Mouse (Mus musculus): ENCODE data around the gene Gm29427. TPM values are rescaled to one million over a fixed set of nuclear protein-coding genes. Genes with fewer than 3 reads are reported as not detected.

The Gm29427 gene
- polyA plus RNA-seq, 1 experiment from 2014 or later = not detected

- H3K4me1 ChIP-seq (ENCODE audit: control insufficient read depth, insufficient read depth, low read length) = no peaks in the 10 kb centered on the region
- H3K4me3 ChIP-seq (ENCODE audit: low read depth, low read length) = no peak overlapping the region
- H3K36me3 ChIP-seq (ENCODE audit: control insufficient read depth, insufficient read depth, low read length) = no peaks in the 10 kb centered on the region
- H3K27me3 ChIP-seq (ENCODE audit: control insufficient read depth, insufficient read depth, low read length) = no peaks in the 10 kb centered on the region
- H3K9me3 ChIP-seq (ENCODE audit: control insufficient read depth, low read length) = no peaks in the 10 kb centered on the region
- H3K9ac ChIP-seq (ENCODE audit: low read length) = no peak overlapping the region
- WGBS = 87% methylated on average over 2 of the region's 2 CpGs
- H3K4me2 ChIP-seq (ENCODE audit: low read depth, severe bottlenecking) = no peak overlapping the region
- no peak for DNase-seq (ENCODE audit: low spot score)
- no peak overlapping the region for H3K27ac ChIP-seq (replicated peaks; ENCODE audit: low read depth, low read length)
- no peak for ATAC-seq (ENCODE audit: insufficient number of reproducible peaks, low FRiP score, low TSS enrichment, low read depth)
These were observed 28.6 kb upstream of the Gm29427 start for GRCm38 (mm10) chr1:130744217-130744616.

- no peak for DNase-seq (ENCODE audit: low spot score)
- Histone ChIP-seq H3K27me3 (ENCODE audit: control insufficient read depth, insufficient read depth, low read length) (no peaks in the 10 kb centered on the region), H3K4me3 (ENCODE audit: low read depth, low read length) (no peak overlapping the region)
These were observed 28.2 kb upstream of the Gm29427 start for GRCm38 (mm10) chr1:130743775-130744174.

GRCm38 (mm10) chr1:130742201-130742600, 26.6 kb upstream of the Gm29427 start:
- no peak for ATAC-seq (ENCODE audit: insufficient number of reproducible peaks, low FRiP score, low TSS enrichment, low read depth)

More at GRCm38 (mm10) chr1:130743775-130744174, 28.2 kb upstream of the Gm29427 start:
- Histone ChIP-seq H3K4me2 (ENCODE audit: low read depth, severe bottlenecking) (no peak overlapping the region), H3K9ac (ENCODE audit: low read length) (no peak overlapping the region), H3K4me1 (ENCODE audit: control insufficient read depth, insufficient read depth, low read length) (no peaks in the 10 kb centered on the region), H3K27ac (replicated peaks; ENCODE audit: low read depth, low read length) (no peak overlapping the region), H3K9me3 (ENCODE audit: control insufficient read depth, low read length) (no peaks in the 10 kb centered on the region), H3K36me3 (ENCODE audit: control insufficient read depth, insufficient read depth, low read length) (no peaks in the 10 kb centered on the region)
- 90% methylated on average over 1 of the region's 1 CpGs for WGBS
- no peak for ATAC-seq (ENCODE audit: insufficient number of reproducible peaks, low FRiP score, low TSS enrichment, low read depth)

GRCm38 (mm10) chr1:130740781-130741720, 25.5 kb upstream of the Gm29427 start:
- ATAC-seq (ENCODE audit: insufficient number of reproducible peaks, low FRiP score, low TSS enrichment, low read depth) (no peak), DNase-seq (ENCODE audit: low spot score) (no peak)
- H3K4me3 ChIP-seq (ENCODE audit: low read depth, low read length) = no peak overlapping the region
- H3K4me2 ChIP-seq (ENCODE audit: low read depth, severe bottlenecking) = no peak overlapping the region
- no peaks in the 10 kb centered on the region for H3K36me3 ChIP-seq (ENCODE audit: control insufficient read depth, insufficient read depth, low read length)
- H3K9ac ChIP-seq (ENCODE audit: low read length) = no peak overlapping the region
- no peaks in the 10 kb centered on the region for H3K4me1 ChIP-seq (ENCODE audit: control insufficient read depth, insufficient read depth, low read length)
- no peak overlapping the region for H3K27ac ChIP-seq (replicated peaks; ENCODE audit: low read depth, low read length)
- H3K9me3 ChIP-seq (ENCODE audit: control insufficient read depth, low read length) = no peaks in the 10 kb centered on the region
- 66% methylated on average over 15 of the region's 15 CpGs for WGBS
- H3K27me3 ChIP-seq (ENCODE audit: control insufficient read depth, insufficient read depth, low read length) = no peaks in the 10 kb centered on the region

More at GRCm38 (mm10) chr1:130742201-130742600, 26.6 kb upstream of the Gm29427 start:
- no peaks in the 10 kb centered on the region for H3K9me3 ChIP-seq (ENCODE audit: control insufficient read depth, low read length)
- WGBS = 89% methylated on average over 7 of the region's 7 CpGs
- DNase-seq (ENCODE audit: low spot score) = no peak
- H3K4me1 ChIP-seq (ENCODE audit: control insufficient read depth, insufficient read depth, low read length) = no peaks in the 10 kb centered on the region
- no peak overlapping the region for H3K4me3 ChIP-seq (ENCODE audit: low read depth, low read length)
- no peak overlapping the region for H3K4me2 ChIP-seq (ENCODE audit: low read depth, severe bottlenecking)
- no peaks in the 10 kb centered on the region for H3K36me3 ChIP-seq (ENCODE audit: control insufficient read depth, insufficient read depth, low read length)
- H3K9ac ChIP-seq (ENCODE audit: low read length) = no peak overlapping the region
- no peaks in the 10 kb centered on the region for H3K27me3 ChIP-seq (ENCODE audit: control insufficient read depth, insufficient read depth, low read length)
- H3K27ac ChIP-seq (replicated peaks; ENCODE audit: low read depth, low read length) = no peak overlapping the region

- no peak overlapping the region for H3K4me2 ChIP-seq (ENCODE audit: low read depth, severe bottlenecking)
- no peaks in the 10 kb centered on the region for H3K36me3 ChIP-seq (ENCODE audit: control insufficient read depth, insufficient read depth, low read length)
- 68% methylated on average over 4 of the region's 4 CpGs for WGBS
- no peaks in the 10 kb centered on the region for H3K9me3 ChIP-seq (ENCODE audit: control insufficient read depth, low read length)
- DNase-seq (ENCODE audit: low spot score) = no peak
- no peaks in the 10 kb centered on the region for H3K27me3 ChIP-seq (ENCODE audit: control insufficient read depth, insufficient read depth, low read length)
- no peak for ATAC-seq (ENCODE audit: insufficient number of reproducible peaks, low FRiP score, low TSS enrichment, low read depth)
- H3K9ac ChIP-seq (ENCODE audit: low read length) = no peak overlapping the region
- no peak overlapping the region for H3K27ac ChIP-seq (replicated peaks; ENCODE audit: low read depth, low read length)
- H3K4me3 ChIP-seq (ENCODE audit: low read depth, low read length) = no peak overlapping the region
- H3K4me1 ChIP-seq (ENCODE audit: control insufficient read depth, insufficient read depth, low read length) = no peaks in the 10 kb centered on the region
These were observed 24.6 kb upstream of the Gm29427 start for GRCm38 (mm10) chr1:130740227-130740648.

DNA sequence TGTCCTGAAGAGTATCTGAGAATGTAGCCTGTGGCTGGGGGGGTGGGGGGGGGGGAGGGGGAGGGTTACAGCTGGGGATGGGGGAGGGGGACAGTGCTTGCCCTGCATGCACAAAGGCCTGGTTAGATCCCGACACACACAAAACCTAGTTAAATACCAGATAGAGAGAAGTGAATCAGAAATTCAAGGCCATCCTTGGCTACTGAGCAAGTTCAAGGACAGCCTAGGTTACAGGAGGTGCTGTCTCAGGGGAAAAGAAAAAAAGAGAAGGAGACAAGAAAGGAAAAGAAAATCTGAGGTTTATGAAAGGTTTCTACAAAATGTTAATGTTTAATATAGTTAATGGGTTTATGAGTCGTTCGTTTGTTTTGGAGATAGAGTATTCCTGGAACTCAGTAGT, 24.0 kb upstream of the Gm29427 start:
- Histone ChIP-seq H3K4me1 (ENCODE audit: control insufficient read depth, insufficient read depth, low read length) (no peaks in the 10 kb centered on the region), H3K9me3 (ENCODE audit: control insufficient read depth, low read length) (no peaks in the 10 kb centered on the region), H3K36me3 (ENCODE audit: control insufficient read depth, insufficient read depth, low read length) (no peaks in the 10 kb centered on the region), H3K27ac (replicated peaks; ENCODE audit: low read depth, low read length) (no peak overlapping the region), H3K9ac (ENCODE audit: low read length) (no peak overlapping the region), H3K27me3 (ENCODE audit: control insufficient read depth, insufficient read depth, low read length) (no peaks in the 10 kb centered on the region), H3K4me3 (ENCODE audit: low read depth, low read length) (no peak overlapping the region), H3K4me2 (ENCODE audit: low read depth, severe bottlenecking) (no peak overlapping the region)
- ATAC-seq (ENCODE audit: insufficient number of reproducible peaks, low FRiP score, low TSS enrichment, low read depth) = no peak
- 75% methylated on average over 3 of the region's 3 CpGs for WGBS
- no peak for DNase-seq (ENCODE audit: low spot score)

DNA sequence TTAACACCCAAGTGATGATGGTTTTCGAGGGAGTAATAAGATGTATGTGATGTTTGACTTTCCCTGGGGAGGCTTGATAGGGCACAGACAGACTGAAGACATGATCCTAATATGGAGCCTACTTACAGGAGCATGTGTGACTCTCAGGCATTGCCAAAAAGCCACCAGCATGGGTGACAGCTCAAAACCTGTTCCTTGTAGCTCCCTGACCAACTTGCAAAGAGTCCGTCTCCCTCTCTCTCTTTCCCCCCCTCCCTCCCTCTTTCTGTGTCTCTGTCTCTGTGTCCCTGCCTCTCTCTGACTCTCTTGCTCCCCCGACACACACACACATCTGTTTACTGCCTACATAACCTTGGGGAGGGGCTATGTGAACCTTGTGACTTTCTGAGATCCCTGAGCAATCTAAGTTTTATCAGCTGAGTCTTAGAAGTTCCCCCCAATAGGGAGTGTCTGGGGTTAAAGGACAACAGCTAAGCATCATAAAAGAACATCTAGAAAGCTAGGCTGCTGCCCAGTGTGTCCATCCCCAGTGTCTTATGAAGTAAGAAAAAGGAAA, 23.0 kb upstream of the Gm29427 start:
- H3K9ac ChIP-seq (ENCODE audit: low read length) = no peak overlapping the region
- no peaks in the 10 kb centered on the region for H3K36me3 ChIP-seq (ENCODE audit: control insufficient read depth, insufficient read depth, low read length)
- H3K4me2 ChIP-seq (ENCODE audit: low read depth, severe bottlenecking) = no peak overlapping the region
- WGBS = 64% methylated on average over 3 of the region's 3 CpGs
- no peak overlapping the region for H3K27ac ChIP-seq (replicated peaks; ENCODE audit: low read depth, low read length)
- no peaks in the 10 kb centered on the region for H3K4me1 ChIP-seq (ENCODE audit: control insufficient read depth, insufficient read depth, low read length)
- no peaks in the 10 kb centered on the region for H3K27me3 ChIP-seq (ENCODE audit: control insufficient read depth, insufficient read depth, low read length)
- H3K9me3 ChIP-seq (ENCODE audit: control insufficient read depth, low read length) = no peaks in the 10 kb centered on the region
- DNase-seq (ENCODE audit: low spot score) = no peak
- no peak overlapping the region for H3K4me3 ChIP-seq (ENCODE audit: low read depth, low read length)
- no peak for ATAC-seq (ENCODE audit: insufficient number of reproducible peaks, low FRiP score, low TSS enrichment, low read depth)

DNA sequence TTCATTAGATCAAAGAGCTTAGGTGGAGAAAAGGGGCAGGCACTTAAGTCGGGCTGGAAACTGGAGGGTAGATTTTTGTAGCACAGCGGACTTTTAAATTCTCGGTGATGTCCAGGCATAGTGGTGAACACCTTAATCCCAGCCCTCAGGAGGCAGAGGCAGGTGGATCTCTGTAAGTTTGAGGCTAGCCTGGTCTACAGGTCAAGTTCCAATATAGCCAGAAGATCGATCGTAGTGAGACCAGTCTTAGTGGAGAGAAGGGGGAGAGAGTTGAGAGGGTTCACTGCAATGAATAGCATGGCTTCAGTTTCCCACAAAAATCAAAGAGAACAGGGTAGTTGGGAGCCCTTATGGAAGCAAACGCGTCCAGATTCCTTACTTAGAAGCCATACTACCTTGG, 22.3 kb upstream of the Gm29427 start:
- no peak overlapping the region for H3K4me3 ChIP-seq (ENCODE audit: low read depth, low read length)
- WGBS = 88% methylated on average over 7 of the region's 7 CpGs
- DNase-seq (ENCODE audit: low spot score) = no peak
- no peaks in the 10 kb centered on the region for H3K27me3 ChIP-seq (ENCODE audit: control insufficient read depth, insufficient read depth, low read length)
- H3K36me3 ChIP-seq (ENCODE audit: control insufficient read depth, insufficient read depth, low read length) = no peaks in the 10 kb centered on the region
- no peaks in the 10 kb centered on the region for H3K9me3 ChIP-seq (ENCODE audit: control insufficient read depth, low read length)
- ATAC-seq (ENCODE audit: insufficient number of reproducible peaks, low FRiP score, low TSS enrichment, low read depth) = no peak
- no peaks in the 10 kb centered on the region for H3K4me1 ChIP-seq (ENCODE audit: control insufficient read depth, insufficient read depth, low read length)
- H3K4me2 ChIP-seq (ENCODE audit: low read depth, severe bottlenecking) = no peak overlapping the region
- H3K9ac ChIP-seq (ENCODE audit: low read length) = no peak overlapping the region
- no peak overlapping the region for H3K27ac ChIP-seq (replicated peaks; ENCODE audit: low read depth, low read length)

All from limb, embryonic 11.5 days (tissue).